Mouse (Mus musculus) heart, postnatal 0 days (tissue): ENCODE measurements around the gene Pheta1. TPM values are rescaled to one million over a fixed set of nuclear protein-coding genes. Genes with fewer than 3 reads are reported as not detected.

Source experiments
- ATAC-seq: fragments of 200-750 bp; cut with Nextera tagmentation; 2 replicates; pipeline ENCODE4 v1.8.0; 2017; ENCODE audit warnings: low read depth, moderate number of reproducible peaks, moderate library complexity; ENCODE audit not compliant: insufficient read depth
- DNase-seq: peaks from one replicate; pipeline ENCODE4 v3.0.0-alpha.2; 2016; ENCODE audit warnings: low spot score
- H3K27ac ChIP-seq: fragments of 300-500 bp; sonication (generic); 2 replicates; pipeline ENCODE4 v1.5.1; 2014; ENCODE audit warnings: low read depth, mild to moderate bottlenecking
- H3K27me3 ChIP-seq: fragments of 300-500 bp; sonication (generic); 2 replicates; pipeline ENCODE4 v1.6.1; 2014; ENCODE audit warnings: low read length, mixed read lengths; ENCODE audit not compliant: control insufficient read depth, insufficient read depth
- H3K36me3 ChIP-seq: fragments of 300-500 bp; sonication (generic); replicated peaks from 2 replicates; pipeline ENCODE4 v1.6.1; 2014; ENCODE audit warnings: low read length, mixed read lengths; ENCODE audit not compliant: control insufficient read depth, insufficient read depth
- H3K4me1 ChIP-seq: fragments of 300-500 bp; sonication (generic); 2 replicates; pipeline ENCODE4 v1.6.1; 2014; ENCODE audit warnings: antibody characterized with exemption; ENCODE audit not compliant: control insufficient read depth, insufficient read depth
- H3K4me2 ChIP-seq: fragments of 300-500 bp; sonication (generic); 2 replicates; pipeline ENCODE4 v1.6.1; 2014; ENCODE audit warnings: low read depth, mild to moderate bottlenecking, low read length, moderate library complexity
- H3K4me3 ChIP-seq: fragments of 300-500 bp; sonication (generic); 2 replicates; pipeline ENCODE4 v1.5.1; 2014; ENCODE audit warnings: low read depth, low read length
- H3K9ac ChIP-seq: fragments of 300-500 bp; sonication (generic); replicated peaks from 2 replicates; pipeline ENCODE4 v1.6.1; 2014; ENCODE audit warnings: low read depth, low read length, mixed read lengths
- H3K9me3 ChIP-seq: fragments of 300-500 bp; sonication (generic); replicated peaks from 2 replicates; pipeline ENCODE4 v1.6.1; 2016; ENCODE audit warnings: low read length; ENCODE audit not compliant: control insufficient read depth
- CTCF ChIP-seq: IDR thresholded peaks from 2 replicates; pipeline ENCODE4 v1.5.1; 2016; ENCODE audit warnings: antibody characterized with exemption, control low read depth, low read depth
- EP300 ChIP-seq: IDR thresholded peaks from 2 replicates; pipeline ENCODE4 v1.6.1; 2016; ENCODE audit warnings: antibody characterized with exemption, low read depth
- WGBS: fragments of 180-500 bp; shearing (Covaris S2); extraction: QIAGEN DNeasy Blood & Tissue Kit; methylation state at CpG from one replicate; pipeline ENCODE4 v1.1.7; 2014; 5-methylcytosine and 5-hydroxymethylcytosine counted together
- polyA plus RNA-seq: library from polyadenylated mRNA; unstranded; fragments of >200 nt; fragmentation: Nextera tagmentation; extraction: Ambion mirVana; gene quantifications from 2 replicates; pipeline ENCODE4 v1.2.1, GENCODE M21; 2015
- total RNA-seq: library from RNA; depleted of rRNA; stranded (reverse); fragments of >200 nt; gene quantifications from 2 replicates; pipeline ENCODE4 v1.2.3, GENCODE M21; 2014; ENCODE audit warnings: low replicate concordance

Pheta1 gene
- total and polyA plus RNA-seq, 2 experiments from 2014 or later: 16.4 to 32.2 TPM

- no peak for TF ChIP-seq EP300
- no peak for TF ChIP-seq CTCF
- H3K4me2 ChIP-seq: no peak overlapping the region
- no peak overlapping the region for H3K4me3 ChIP-seq
- no peak for DNase-seq
- H3K27ac ChIP-seq: no peak overlapping the region; the same call in 1 of the 2 replicates
- H3K36me3 ChIP-seq: peaks cover 70% of the 10 kb centered on the region
- no peaks in the 10 kb centered on the region for H3K27me3 ChIP-seq
- no peak for ATAC-seq
- peaks cover 28% of the 10 kb centered on the region; the same call in 1 of the 2 replicates for H3K4me1 ChIP-seq
- H3K9ac ChIP-seq: no peak overlapping the region
- no peaks in the 10 kb centered on the region for H3K9me3 ChIP-seq
- WGBS: 80% methylated on average over 5 of the region's 5 CpGs
These were observed 27.7 kb upstream of the Pheta1 start for GRCm38 (mm10) chr5:121821116-121821515.

- ATAC-seq (no peak), DNase-seq (no peak)
- H3K9ac ChIP-seq: no peak overlapping the region
- H3K27ac ChIP-seq: no peak overlapping the region
- H3K9me3 ChIP-seq: no peaks in the 10 kb centered on the region
- H3K4me1 ChIP-seq: peaks cover 28% of the 10 kb centered on the region; the same call in 1 of the 2 replicates
- H3K36me3 ChIP-seq: peaks cover 70% of the 10 kb centered on the region
- WGBS: 57% methylated on average over 5 of the region's 5 CpGs
- H3K4me2 ChIP-seq: no peak overlapping the region
- H3K27me3 ChIP-seq: no peaks in the 10 kb centered on the region
- TF ChIP-seq EP300: no peak
- no peak for TF ChIP-seq CTCF
- no peak overlapping the region for H3K4me3 ChIP-seq
These were observed 27.2 kb upstream of the Pheta1 start for GRCm38 (mm10) chr5:121821552-121821951.

DNA sequence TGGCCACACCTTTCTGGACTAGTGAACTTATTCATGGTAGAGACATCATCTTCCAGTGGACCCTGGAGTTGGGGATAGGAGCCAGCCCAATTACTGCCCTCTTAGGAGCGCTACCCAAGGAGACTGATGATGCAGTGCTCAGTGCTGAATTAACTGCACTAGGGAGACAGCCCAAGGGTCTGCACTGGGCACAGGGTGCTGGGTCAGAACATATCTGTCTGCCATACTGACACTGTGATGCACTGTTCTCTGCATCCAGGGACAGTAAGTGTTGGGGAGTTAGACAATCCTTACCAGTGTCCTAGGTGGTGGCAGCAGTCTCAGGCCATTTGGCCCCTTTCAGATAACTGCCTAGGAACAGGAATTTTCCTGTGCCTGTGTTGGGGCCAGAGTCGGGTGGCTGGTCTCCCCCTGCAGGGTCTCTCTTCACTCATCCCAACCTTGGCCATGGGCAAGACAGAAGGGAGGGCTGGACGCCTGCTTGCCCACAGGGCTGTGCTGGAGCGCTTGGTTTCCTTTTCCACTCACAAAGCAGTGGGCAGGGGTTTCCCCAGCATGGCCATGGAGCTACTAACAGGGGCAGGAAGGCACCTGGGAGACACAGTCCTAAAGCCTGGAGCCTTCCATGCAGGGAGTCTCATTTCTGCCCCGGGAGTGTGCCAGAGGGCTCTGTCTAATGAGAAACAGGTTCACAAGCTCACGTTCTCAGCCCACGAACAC is 25.8 kb upstream of the Pheta1 start:
- DNase-seq (no peak), ATAC-seq (no peak)
- Histone ChIP-seq H3K4me2 (no peak overlapping the region), H3K9me3 (no peaks in the 10 kb centered on the region), H3K27me3 (no peaks in the 10 kb centered on the region), H3K4me1 (peaks cover 28% of the 10 kb centered on the region; the same call in 1 of the 2 replicates), H3K27ac (no peak overlapping the region), H3K36me3 (peaks cover 69% of the 10 kb centered on the region), H3K4me3 (no peak overlapping the region), H3K9ac (no peak overlapping the region)
- WGBS: 66% methylated on average over 7 of the region's 7 CpGs
- TF ChIP-seq CTCF (no peak), EP300 (no peak)

DNA sequence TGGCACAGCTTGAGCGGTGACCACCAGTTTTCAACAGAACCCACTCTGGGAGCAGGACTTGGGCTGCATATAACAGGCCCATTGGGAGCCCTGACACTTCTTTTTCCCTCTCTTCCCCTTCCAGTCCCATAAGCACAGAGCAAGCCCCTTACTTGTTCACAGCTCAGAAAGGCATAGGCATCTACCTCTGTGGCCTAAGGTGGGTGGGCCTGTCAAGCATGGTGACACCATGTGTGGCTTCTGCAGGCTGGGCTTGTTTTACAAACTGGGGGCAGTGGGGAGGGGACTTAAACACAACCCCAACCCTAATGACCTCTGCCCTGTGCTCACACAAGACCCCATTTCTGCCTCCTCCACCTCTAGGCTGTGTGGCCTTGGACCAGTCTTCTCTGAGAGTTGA is 25.1 kb upstream of the Pheta1 start:
- no peak overlapping the region for H3K4me3 ChIP-seq
- no peak overlapping the region for H3K4me2 ChIP-seq
- WGBS: 90% methylated on average over 1 of the region's 1 CpGs
- peaks cover 32% of the 10 kb centered on the region; the same call in 1 of the 2 replicates for H3K4me1 ChIP-seq
- H3K27ac ChIP-seq: peak overlapping the region; percentile 78
- ATAC-seq (no peak), DNase-seq (no peak)
- H3K9ac ChIP-seq: no peak overlapping the region
- no peaks in the 10 kb centered on the region for H3K9me3 ChIP-seq
- TF ChIP-seq CTCF: no peak
- no peak for TF ChIP-seq EP300
- H3K27me3 ChIP-seq: no peaks in the 10 kb centered on the region
- peaks cover 67% of the 10 kb centered on the region for H3K36me3 ChIP-seq

DNA sequence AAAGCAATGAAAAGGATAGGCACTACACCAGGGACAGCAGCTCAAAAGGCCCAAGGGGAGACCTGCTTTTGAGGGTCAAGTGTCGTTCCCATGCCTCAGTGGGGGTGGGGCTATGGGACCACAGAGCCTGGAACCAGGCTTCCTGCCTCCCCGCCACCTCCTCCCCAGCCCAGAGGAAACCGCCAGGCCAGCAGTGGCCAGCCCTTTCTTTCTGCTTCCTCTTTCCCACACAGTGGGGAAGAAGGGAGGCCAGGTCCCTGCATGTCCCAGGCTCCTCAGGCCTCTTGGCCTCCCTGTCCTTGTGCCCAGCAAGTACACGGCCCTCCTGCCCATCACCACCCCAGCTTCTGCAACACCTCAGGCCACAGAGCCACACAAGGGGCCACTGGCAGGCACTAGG is 24.7 kb upstream of the Pheta1 start:
- TF ChIP-seq EP300: peak; percentile 61; the same call in 1 of the 2 replicates
- TF ChIP-seq CTCF: no peak
- H3K9me3 ChIP-seq: no peaks in the 10 kb centered on the region
- no peak overlapping the region for H3K9ac ChIP-seq
- 53% methylated on average over 4 of the region's 4 CpGs for WGBS
- ATAC-seq (peak; percentile 51), DNase-seq (no peak)
- H3K27me3 ChIP-seq: no peaks in the 10 kb centered on the region
- peaks cover 62% of the 10 kb centered on the region for H3K36me3 ChIP-seq
- peaks cover 37% of the 10 kb centered on the region; the same call in 1 of the 2 replicates for H3K4me1 ChIP-seq
- no peak overlapping the region for H3K4me3 ChIP-seq
- peak overlapping the region; percentile 78 for H3K27ac ChIP-seq
- no peak overlapping the region for H3K4me2 ChIP-seq

- Histone ChIP-seq H3K36me3 (peaks cover 51% of the 10 kb centered on the region), H3K4me1 (peaks cover 30% of the 10 kb centered on the region; the same call in 1 of the 2 replicates)
These were observed 23.2 kb upstream of the Pheta1 start for GRCm38 (mm10) chr5:121825606-121826005.

More at GRCm38 (mm10) chr5:121825606-121826005, 23.2 kb upstream of the Pheta1 start:
- H3K4me2 ChIP-seq: no peak overlapping the region
- no peak overlapping the region for H3K4me3 ChIP-seq
- H3K9ac ChIP-seq: no peak overlapping the region
- no peaks in the 10 kb centered on the region for H3K27me3 ChIP-seq
- ATAC-seq: no peak
- 81% methylated on average over 3 of the region's 3 CpGs for WGBS
- no peaks in the 10 kb centered on the region for H3K9me3 ChIP-seq
- no peak for TF ChIP-seq EP300
- no peak for TF ChIP-seq CTCF
- no peak for DNase-seq
- H3K27ac ChIP-seq: no peak overlapping the region; the same call in 1 of the 2 replicates
